Mouse (Mus musculus): ENCODE measurements around the gene Traf1. TPM values are rescaled to one million over a fixed set of nuclear protein-coding genes. Genes with fewer than 3 reads are reported as not detected.

Traf1 gene
- total RNA-seq, 2 experiments from 2014 or later: 1.2 to 1.4 TPM

GRCm38 (mm10) chr2:34970092-34970750, 8.6 kb upstream of the Traf1 start:
- no peak for DNase-seq (ENCODE audit: low spot score in 2 of 2)
- intact Hi-C loops (cut with DNase I): loop anchor here (2.0 kb wide), 1 partner anchor 25 kb away; no protein-coding TSS in a partner anchor

GRCm38 (mm10) chr2:34969166-34969565, 7.6 kb upstream of the Traf1 start:
- intact Hi-C loops (cut with DNase I): no loop called here
- DNase-seq (ENCODE audit: low spot score in 2 of 2): no peak

DNA sequence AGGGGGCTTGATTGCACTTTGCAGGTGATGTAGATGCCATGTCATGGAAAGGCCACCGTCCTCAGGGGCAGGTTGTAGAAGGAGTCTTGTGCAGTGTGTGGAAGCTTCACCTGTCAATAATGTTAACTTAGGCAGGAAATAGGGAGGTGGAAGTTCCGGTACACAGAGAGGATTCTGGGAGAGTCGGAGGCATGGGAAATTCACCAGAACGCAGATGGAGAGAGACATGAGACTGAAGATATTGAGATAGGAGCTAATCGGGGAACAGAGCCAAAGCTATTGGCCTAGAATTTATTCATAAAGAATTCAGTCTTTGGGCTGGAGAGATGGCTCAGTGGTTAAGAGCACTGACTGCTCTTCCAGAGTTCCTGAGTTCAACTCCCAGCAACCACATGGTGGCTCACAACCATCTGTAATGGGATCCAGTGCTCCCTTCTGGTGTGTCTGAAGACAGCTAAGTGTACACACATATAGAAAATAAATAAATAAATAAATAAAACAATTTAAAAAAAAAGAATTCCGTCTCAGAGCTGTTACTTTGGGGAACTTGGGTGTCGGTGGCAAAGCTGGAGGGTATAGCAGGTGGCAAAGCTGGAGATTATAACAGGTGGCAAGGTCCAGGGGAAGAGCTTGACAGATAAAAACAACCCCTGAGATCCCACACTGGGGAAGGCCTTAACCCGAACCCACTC, 4.8 kb upstream of the Traf1 start:
- no peak for DNase-seq (ENCODE audit: low spot score in 2 of 2)
- intact Hi-C loops (cut with DNase I): no loop called here

DNA sequence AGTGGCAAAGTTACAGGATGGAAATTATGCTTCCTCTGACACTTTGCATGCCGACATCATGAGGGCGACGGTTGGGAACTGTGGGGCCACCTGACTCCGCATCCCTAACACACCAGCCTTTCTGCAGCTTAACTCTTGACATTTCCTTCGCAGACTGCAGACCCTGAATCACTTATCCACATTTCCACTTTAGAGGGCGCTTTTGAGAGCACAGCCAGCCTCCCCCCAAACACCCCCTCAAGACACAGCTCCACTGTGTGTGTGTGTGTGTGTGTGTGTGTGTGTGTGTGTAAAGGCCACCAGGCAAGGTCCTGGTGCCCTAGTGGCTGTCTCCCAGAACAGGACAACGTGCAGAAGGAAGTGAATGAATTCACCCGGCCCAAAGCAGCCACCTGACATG, 4.2 kb upstream of the Traf1 start:
- DNase-seq (ENCODE audit: low spot score in 2 of 2): no peak
- intact Hi-C loops (cut with DNase I): no loop called here

DNA sequence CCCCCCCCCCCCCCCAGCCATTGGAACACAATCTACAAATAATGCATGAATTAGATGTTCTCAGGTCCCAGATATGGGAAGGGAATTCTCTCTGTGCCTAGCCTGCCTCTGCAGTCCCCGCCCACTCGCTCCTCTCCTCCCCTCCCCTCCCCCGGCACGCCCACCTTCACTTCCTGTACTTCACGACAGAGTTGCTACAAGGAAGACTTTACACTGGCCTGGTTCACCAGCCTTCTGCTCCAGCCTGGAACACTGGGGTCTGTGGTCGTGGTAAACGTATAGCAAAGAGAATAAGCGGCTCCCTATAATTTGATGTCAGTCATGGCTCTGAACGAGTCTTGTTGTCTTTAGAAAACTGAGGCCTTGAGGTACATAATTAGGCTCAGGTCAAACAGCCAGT, 3.7 kb upstream of the Traf1 start:
- DNase-seq (ENCODE audit: low spot score in 2 of 2): no peak
- intact Hi-C loops (cut with DNase I): no loop called here

DNA sequence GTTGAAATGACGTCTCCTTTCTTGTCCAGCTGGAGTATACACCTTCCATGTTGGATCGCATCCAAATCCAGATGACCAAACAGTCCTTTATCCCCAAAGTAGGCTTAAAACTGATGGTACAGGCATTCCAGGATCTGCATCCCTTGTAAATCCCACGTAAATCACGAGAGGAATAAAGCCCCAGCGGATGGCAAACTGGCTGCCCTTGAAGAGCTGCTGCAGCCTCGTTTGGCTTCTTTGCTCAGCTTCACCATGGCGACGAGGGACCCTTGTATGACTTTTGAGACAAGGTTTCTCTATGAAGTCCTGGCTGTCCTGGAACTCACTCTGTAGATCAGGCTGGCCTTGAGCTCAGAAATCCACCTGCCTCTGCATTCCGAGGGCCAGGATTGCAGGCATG, 3.1 kb upstream of the Traf1 start:
- intact Hi-C loops (cut with DNase I): no loop called here
- DNase-seq (ENCODE audit: low spot score in 2 of 2): no peak

DNA sequence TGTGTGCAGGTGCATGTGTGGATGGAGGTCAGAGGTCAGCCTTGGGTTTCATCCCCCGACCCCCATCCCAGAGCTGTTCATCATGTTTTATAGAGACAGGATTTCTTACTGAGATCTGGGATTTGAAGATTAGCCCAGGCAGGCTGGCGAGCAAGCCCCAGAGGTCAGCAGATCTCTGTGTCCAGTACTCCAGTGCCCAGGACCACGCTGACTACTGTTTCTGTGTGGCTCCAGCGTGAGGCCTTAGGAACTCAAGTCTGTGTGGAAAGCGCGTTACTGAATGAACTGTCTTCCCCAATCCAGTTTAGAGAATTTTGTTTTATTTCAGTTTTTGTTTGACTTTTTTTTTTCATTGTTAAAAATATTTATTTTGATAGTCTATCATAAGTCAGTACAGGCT, 2.7 kb upstream of the Traf1 start:
- no peak for DNase-seq (ENCODE audit: low spot score in 2 of 2)
- intact Hi-C loops (cut with DNase I): no loop called here

GRCm38 (mm10) chr2:34963371-34963956, 1.9 kb upstream of the Traf1 start:
- DNase-seq (ENCODE audit: low spot score in 2 of 2): no peak
- intact Hi-C loops (cut with DNase I): no loop called here

GRCm38 (mm10) chr2:34962893-34963292, 1.3 kb upstream of the Traf1 start:
- intact Hi-C loops (cut with DNase I): no loop called here
- no peak for DNase-seq (ENCODE audit: low spot score in 2 of 2)

DNA sequence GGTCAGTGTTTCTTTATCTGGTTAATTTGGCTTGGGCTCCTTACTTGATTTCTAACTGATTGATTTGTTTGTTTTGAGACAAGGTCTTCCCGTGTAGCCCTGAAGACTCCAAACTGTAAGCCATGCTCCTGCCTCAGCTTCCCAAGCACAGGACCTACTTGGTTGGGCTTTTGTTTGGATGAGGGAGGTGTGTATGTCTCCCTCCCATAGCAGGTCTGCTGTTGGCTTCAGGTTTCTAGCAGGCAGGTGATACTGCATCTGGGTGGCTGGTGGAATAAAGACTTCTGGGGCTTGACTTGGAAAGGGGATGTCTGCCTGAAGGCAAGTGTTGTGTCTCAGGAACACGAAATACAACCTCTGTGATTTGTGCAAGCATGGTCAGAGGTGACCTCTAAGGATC, 639 bp upstream of the Traf1 start:
- no peak for DNase-seq (ENCODE audit: low spot score in 2 of 2)
- intact Hi-C loops (cut with DNase I): no loop called here

DNA sequence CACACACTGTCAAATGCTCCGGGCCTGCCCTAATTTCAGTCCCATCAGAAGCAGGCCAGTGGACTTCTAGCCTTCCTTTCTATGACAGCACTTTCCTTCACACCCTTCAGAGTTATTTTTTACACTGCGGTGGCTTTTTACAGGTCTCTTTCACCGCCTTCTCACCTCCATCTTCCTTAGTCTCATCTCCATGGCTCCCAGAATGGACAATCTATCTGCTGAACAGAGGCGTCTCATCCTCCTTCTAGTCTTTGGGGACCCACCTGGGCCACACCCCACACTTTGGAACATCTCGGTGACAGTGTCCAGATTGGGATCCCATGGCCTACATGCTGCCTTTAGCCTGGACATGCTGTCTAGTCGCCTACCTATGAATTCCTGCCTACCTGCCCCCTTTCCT, 606 bp downstream of the Traf1 start:
- no peak for DNase-seq (ENCODE audit: low spot score in 2 of 2)
- intact Hi-C loops (cut with DNase I): no loop called here

- DNase-seq (ENCODE audit: low spot score in 2 of 2): no peak
- intact Hi-C loops (cut with DNase I): no loop called here
These were observed 1.1 kb downstream of the Traf1 start for GRCm38 (mm10) chr2:34960466-34960865.

GRCm38 (mm10) chr2:34958582-34958981, 3.0 kb downstream of the Traf1 start:
- intact Hi-C loops (cut with DNase I): no loop called here
- DNase-seq (ENCODE audit: low spot score in 2 of 2): no peak

DNA sequence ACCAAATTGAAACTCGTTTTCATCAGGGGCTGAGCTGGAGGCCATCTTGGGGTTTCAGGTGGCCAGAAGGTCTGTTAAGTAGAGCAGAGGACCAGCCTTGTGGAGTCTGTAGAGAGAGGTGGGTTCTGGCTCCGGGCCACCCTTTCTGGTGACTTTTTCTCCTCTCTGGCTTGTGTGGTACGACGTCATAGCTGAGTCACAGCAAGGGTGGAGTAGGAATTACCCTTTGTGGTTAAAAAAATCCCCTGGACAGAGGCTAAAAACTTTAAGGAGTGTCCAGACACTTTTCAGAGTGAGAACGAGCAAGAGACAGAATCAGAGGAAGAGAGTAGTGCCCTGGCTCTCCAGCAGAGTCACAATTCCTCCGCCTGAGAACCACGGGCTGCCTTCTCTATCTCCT, 3.5 kb downstream of the Traf1 start:
- intact Hi-C loops (cut with DNase I): no loop called here

DNA sequence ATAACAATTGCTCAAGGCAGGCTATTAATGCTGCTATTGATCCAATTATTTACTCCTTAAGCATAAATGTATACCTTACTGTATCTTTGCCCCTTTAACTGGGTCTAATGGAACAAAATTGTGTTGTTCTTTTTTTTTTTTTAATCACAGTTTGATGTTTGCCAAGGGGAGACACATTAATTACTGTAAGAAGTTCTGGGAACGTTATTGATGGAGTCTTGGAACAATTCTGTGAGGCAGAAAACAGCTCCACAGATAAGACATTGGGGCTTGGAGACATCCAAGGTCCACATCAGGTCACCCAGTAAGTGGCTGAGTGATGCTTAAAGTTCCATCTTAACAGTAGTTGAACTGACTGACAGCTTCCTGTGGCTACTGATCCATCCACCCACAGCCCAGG, 4.2 kb downstream of the Traf1 start:
- no peak for DNase-seq (ENCODE audit: low spot score in 2 of 2)
- intact Hi-C loops (cut with DNase I): no loop called here

More for the DNA sequence above, 3.5 kb downstream of the Traf1 start:
- no peak for DNase-seq (ENCODE audit: low spot score in 2 of 2)

- intact Hi-C loops (cut with DNase I): no loop called here
- no peak for DNase-seq (ENCODE audit: low spot score in 2 of 2)
These were observed 4.6 kb downstream of the Traf1 start for GRCm38 (mm10) chr2:34956941-34957340.

- intact Hi-C loops (cut with DNase I): no loop called here
- no peak for DNase-seq (ENCODE audit: low spot score in 2 of 2)
These were observed 7.2 kb downstream of the Traf1 start for GRCm38 (mm10) chr2:34954344-34954743.

DNA sequence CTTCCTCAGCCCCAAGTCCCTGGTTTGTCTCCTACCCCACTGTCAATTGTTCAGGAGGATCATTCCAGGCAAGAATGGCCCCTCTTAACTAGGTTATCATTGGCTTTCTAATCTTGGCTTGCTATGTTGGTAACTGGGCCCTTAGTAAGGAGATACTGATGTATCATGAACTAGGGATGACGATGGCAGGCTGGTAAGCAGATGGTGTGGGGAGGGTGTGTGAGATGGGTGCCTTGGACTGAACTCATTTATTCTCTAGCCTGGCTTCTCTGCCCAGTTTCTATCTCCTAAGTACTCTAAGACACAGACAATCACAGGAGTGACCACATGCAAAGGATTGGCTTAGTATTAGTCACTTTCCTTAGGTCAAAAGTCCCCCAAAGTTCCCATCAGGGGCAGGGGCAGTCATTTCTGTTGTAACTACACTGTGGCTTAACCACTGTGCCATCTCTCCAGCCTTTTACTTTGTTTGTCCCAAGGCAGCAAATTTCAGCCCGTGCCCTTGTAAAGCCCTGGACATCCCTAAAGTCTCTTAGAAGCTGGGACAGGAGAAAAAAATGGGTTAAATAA, 7.9 kb downstream of the Traf1 start:
- DNase-seq (ENCODE audit: low spot score in 2 of 2): no peak
- intact Hi-C loops (cut with DNase I): no loop called here

- intact Hi-C loops (cut with DNase I): no loop called here
- DNase-seq (ENCODE audit: low spot score in 2 of 2): no peak
These were observed 8.6 kb downstream of the Traf1 start for GRCm38 (mm10) chr2:34953018-34953417.

- DNase-seq (ENCODE audit: low spot score in 2 of 2): no peak
- intact Hi-C loops (cut with DNase I): no loop called here
These were observed 10.1 kb downstream of the Traf1 start for GRCm38 (mm10) chr2:34951469-34951868.

- intact Hi-C loops (cut with DNase I): no loop called here
- no peak for DNase-seq (ENCODE audit: low spot score in 2 of 2)
These were observed 12.9 kb downstream of the Traf1 start for GRCm38 (mm10) chr2:34948622-34949021.

All from left cerebral cortex, postnatal 36 days (tissue).